Mouse (Mus musculus) c-Kit-positive CD71-negative TER-119-negative erythroid progenitor cells, embryonic 14.5 days (primary cell): ENCODE results near the gene Mrgprf.

Experiments used
- DNase-seq: peaks from one replicate; pipeline ENCODE4 v3.0.0-alpha.2; 2013; ENCODE audit warnings: low read depth

Mrgprf gene

GRCm38 (mm10) chr7:145300321-145301007 lies at the start of gene Mrgprf:
Mrgprf (plus strand) TSS chr7:145300828.
- DNase-seq, result no peak

GRCm38 (mm10) chr7:145252715-145253476 lies 47.7 kb upstream of the Mrgprf start:
- peak; percentile 59 for DNase-seq

GRCm38 (mm10) chr7:145253986-145254630 lies 46.5 kb upstream of the Mrgprf start:
- DNase-seq, result no peak

GRCm38 (mm10) chr7:145256092-145256491 lies 44.5 kb upstream of the Mrgprf start:
- no peak for DNase-seq

GRCm38 (mm10) chr7:145264202-145264601 lies 36.4 kb upstream of the Mrgprf start:
- no peak for DNase-seq

GRCm38 (mm10) chr7:145266011-145266410 lies 34.6 kb upstream of the Mrgprf start:
- no peak for DNase-seq

GRCm38 (mm10) chr7:145268890-145269289 lies 31.7 kb upstream of the Mrgprf start:
- DNase-seq, result no peak

- no peak for DNase-seq
Measured at GRCm38 (mm10) chr7:145270955-145271354, 29.7 kb upstream of the Mrgprf start.

GRCm38 (mm10) chr7:145275488-145275887 lies 25.1 kb upstream of the Mrgprf start:
- DNase-seq, result no peak

- no peak for DNase-seq
Measured at GRCm38 (mm10) chr7:145281396-145281795, 19.2 kb upstream of the Mrgprf start.

- no peak for DNase-seq
Measured at GRCm38 (mm10) chr7:145283041-145283440, 17.6 kb upstream of the Mrgprf start.

GRCm38 (mm10) chr7:145283487-145284187 lies 17.0 kb upstream of the Mrgprf start, which contains the start of gene Tpcn2:
Tpcn2 (minus strand) TSS chr7:145284011.
- peak; percentile 91 for DNase-seq

- no peak for DNase-seq
Measured at GRCm38 (mm10) chr7:145284293-145284692, 16.3 kb upstream of the Mrgprf start.

- no peak for DNase-seq
Measured at GRCm38 (mm10) chr7:145285476-145285875, 15.2 kb upstream of the Mrgprf start.

GRCm38 (mm10) chr7:145287410-145287809 lies 13.2 kb upstream of the Mrgprf start:
- no peak for DNase-seq

GRCm38 (mm10) chr7:145289302-145289701 lies 11.3 kb upstream of the Mrgprf start:
- DNase-seq, result no peak

- no peak for DNase-seq
Measured at GRCm38 (mm10) chr7:145291847-145292246, 8.8 kb upstream of the Mrgprf start.

GRCm38 (mm10) chr7:145292726-145293125 lies 7.9 kb upstream of the Mrgprf start:
- DNase-seq, result no peak

- DNase-seq, result peak; percentile 35
Measured at GRCm38 (mm10) chr7:145293859-145294258, 6.8 kb upstream of the Mrgprf start.

GRCm38 (mm10) chr7:145298666-145299490 lies 1.8 kb upstream of the Mrgprf start:
- no peak for DNase-seq
